Mouse (Mus musculus) layer of hippocampus, adult 2 months (tissue): ENCODE results near the gene Sprr3. TPM values are rescaled to one million over a fixed set of nuclear protein-coding genes. Genes with fewer than 3 reads are reported as not detected.

Source experiments
- DNase-seq, 2 experiments: peaks; one replicate each; pipeline ENCODE4 v3.0.0; 2022; ENCODE audit warnings: low spot score in 2 of 2
- H3K27ac ChIP-seq: fragments of 200-600 bp; 2 replicates; pipeline ENCODE4 v1.8.1; 2022
- H3K4me3 ChIP-seq: fragments of 200-600 bp; 2 replicates; pipeline ENCODE4 v1.8.1; 2022; ENCODE audit warnings: mild to moderate bottlenecking
- CTCF ChIP-seq: fragments of 200-600 bp; conservative IDR thresholded peaks from 2 replicates; pipeline ENCODE4 v1.8.1; 2022; ENCODE audit warnings: antibody characterized with exemption, mild to moderate bottlenecking, moderate library complexity
- total RNA-seq, 2 experiments: library from RNA; stranded (reverse); gene quantifications; 2 replicates each; pipeline ENCODE4 v1.2.3; 2021

Gene Sprr3
- total RNA-seq, 2 experiments from 2014 or later = not detected

DNA sequence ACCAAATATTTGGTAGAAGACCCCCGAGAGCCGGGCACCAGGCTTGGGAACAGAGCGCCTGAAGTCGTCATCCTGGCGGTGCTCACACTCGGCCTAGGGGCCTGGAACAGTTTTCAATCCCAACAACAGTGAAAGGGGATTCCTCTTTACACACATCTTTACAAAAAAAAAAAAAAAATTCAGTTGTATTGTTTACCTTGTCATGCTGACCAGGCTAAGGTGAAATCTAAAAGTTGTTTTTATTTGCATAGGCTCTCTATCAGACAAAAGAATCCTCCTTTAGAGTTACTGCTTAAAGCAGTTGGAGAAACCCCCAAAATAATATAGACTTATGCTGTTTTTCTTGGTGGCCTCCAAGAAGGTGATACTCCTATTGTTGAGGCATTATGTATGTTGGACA, 29.2 kb downstream of the Sprr3 start, which contains the start of gene Gm9774:
TSS of gene Gm9774 (minus strand) at position 101 of the 400 bp plus-strand sequence.
- Histone ChIP-seq H3K27ac (no peak within 1 kb of the TSS), H3K4me3 (no peak within 1 kb of the TSS)
- DNase-seq = no peak
- TF ChIP-seq CTCF = no peak

DNA sequence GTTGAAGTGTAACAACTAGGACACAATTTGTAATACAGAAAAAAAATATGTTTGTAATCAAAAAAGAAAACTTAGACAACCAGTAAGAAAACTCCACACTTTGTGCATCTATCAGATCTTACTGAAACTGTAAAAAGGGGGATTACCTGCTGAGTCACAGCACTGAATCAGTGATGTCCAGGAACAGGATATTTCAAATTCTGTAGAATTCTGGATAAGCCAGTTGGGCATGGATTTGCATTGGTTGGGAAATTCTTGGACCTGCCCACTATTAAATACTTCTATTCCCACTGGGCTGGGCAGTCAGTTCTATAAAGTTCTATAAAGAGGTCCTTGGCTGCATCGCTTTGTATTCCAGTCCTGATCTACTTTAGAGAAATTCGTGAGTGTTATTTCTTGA, 40.7 kb downstream of the Sprr3 start, which contains the start of gene Sprr2j-ps:
TSS of gene Sprr2j-ps (plus strand) at position 301 of the 400 bp plus-strand sequence.
- TF ChIP-seq CTCF = no peak
- DNase-seq = no peak
- no peak within 1 kb of the TSS for H3K27ac ChIP-seq
- no peak within 1 kb of the TSS for H3K4me3 ChIP-seq

DNA sequence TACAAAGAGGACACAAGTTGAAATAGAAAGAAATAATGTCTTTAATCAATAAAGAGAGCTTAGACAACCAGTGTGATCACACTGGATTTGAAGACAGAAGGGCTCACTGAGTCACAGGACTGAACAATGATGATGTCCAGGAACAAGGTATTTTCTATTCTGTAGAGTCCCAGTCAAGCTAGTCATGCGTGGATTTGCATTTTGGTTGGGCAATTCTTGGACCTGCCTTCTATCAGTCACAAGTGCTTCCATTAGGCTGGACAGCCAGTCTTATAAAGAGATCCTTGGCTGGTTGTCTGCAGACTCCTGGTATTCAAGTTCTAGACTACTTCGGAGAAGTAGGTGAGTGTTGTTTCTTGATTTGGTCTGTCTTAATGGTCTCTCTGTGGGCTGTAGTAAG, 50.8 kb downstream of the Sprr3 start, which contains the start of gene Sprr2i:
TSS of gene Sprr2i (plus strand) at position 301 of the 400 bp plus-strand sequence.
- Histone ChIP-seq H3K4me3 (no peak within 1 kb of the TSS), H3K27ac (no peak within 1 kb of the TSS)
- no peak for TF ChIP-seq CTCF
- DNase-seq = no peak

Other genes with a start within 250 kb of the Sprr3 start
- not detected for gene Sprr2a1, start 242.9 kb downstream of the Sprr3 start, total RNA-seq
- not detected for gene Sprr2a2, start 242.8 kb downstream of the Sprr3 start, total RNA-seq
- gene Sprr2a3, start 173.3 kb downstream of the Sprr3 start, total RNA-seq = not detected
- not detected for gene Sprr2b, start 142.1 kb downstream of the Sprr3 start, total RNA-seq
- not detected for gene Sprr2d, start 119.6 kb downstream of the Sprr3 start, total RNA-seq
- gene Sprr2e, start 106.6 kb downstream of the Sprr3 start, total RNA-seq = not detected
- not detected for gene Sprr2f, start 93.5 kb downstream of the Sprr3 start, total RNA-seq
- not detected for gene Sprr2h, start 73.0 kb downstream of the Sprr3 start, total RNA-seq
- gene Sprr2i, start 50.7 kb downstream of the Sprr3 start, total RNA-seq = not detected
- gene Sprr2j-ps, start 40.6 kb downstream of the Sprr3 start, total RNA-seq = not detected
- 1 to 10 TPM; 1.1 to 4.2 TPM for gene Gm9774, start 29.3 kb downstream of the Sprr3 start, total RNA-seq
- not detected for gene Sprr2k, start 26.1 kb downstream of the Sprr3 start, total RNA-seq
- gene Sprr1b, start 19.9 kb downstream of the Sprr3 start, total RNA-seq = not detected
- gene Sprr1a, start 27.2 kb upstream of the Sprr3 start, total RNA-seq = not detected
- gene Sprr4, start 41.8 kb upstream of the Sprr3 start, total RNA-seq = not detected
- gene 2310046K23Rik, start 75.8 kb upstream of the Sprr3 start, total RNA-seq = not detected
- gene Ivl, start 115.0 kb upstream of the Sprr3 start, total RNA-seq = not detected
- gene Smcp, start 130.3 kb upstream of the Sprr3 start, total RNA-seq = not detected
- not detected for gene 2210017I01Rik, start 148.8 kb upstream of the Sprr3 start, total RNA-seq
- gene Lce6a, start 162.9 kb upstream of the Sprr3 start, total RNA-seq = not detected
- gene Lce1a1, start 189.6 kb upstream of the Sprr3 start, total RNA-seq = not detected
- gene Lce1b, start 198.2 kb upstream of the Sprr3 start, total RNA-seq = not detected
- not detected for gene Lce1a2, start 211.6 kb upstream of the Sprr3 start, total RNA-seq
- not detected for gene Lce1c, start 220.5 kb upstream of the Sprr3 start, total RNA-seq
- not detected for gene Lce1d, start 228.5 kb upstream of the Sprr3 start, total RNA-seq